Mouse (Mus musculus) cerebellum, adult 9-11 months (tissue): ENCODE results near the gene Tnr.

Source experiments
- DNase-seq: peaks from one replicate; pipeline ENCODE4 v3.0.0; 2022

Tnr gene

GRCm38 (mm10) chr1:159729270-159729669, 205.7 kb downstream of the Tnr start:
- DNase-seq, result no peak

- DNase-seq, result no peak
Observed at GRCm38 (mm10) chr1:159730826-159731225, 207.3 kb downstream of the Tnr start.

DNA sequence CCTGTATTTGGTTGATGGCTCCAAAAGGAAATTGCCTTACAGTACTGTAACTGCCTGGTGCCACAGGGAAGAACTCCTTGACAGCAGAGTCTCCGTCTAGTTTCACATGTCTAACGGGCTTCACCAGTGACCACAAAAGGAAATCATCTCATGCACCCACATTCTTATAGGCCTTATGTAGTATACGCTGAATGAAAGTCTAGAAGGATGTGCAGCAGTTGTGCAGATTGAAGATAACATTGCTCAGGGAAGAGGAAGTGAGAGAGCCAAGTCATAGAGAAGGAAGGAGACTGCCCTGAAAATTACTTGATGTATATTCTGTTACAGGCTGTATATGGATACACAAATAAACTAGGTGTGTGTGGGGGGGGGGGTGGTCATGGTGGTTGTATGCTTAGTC, 211.5 kb downstream of the Tnr start:
- DNase-seq, result no peak

GRCm38 (mm10) chr1:159739478-159739877, 215.9 kb downstream of the Tnr start:
- no peak for DNase-seq

DNA sequence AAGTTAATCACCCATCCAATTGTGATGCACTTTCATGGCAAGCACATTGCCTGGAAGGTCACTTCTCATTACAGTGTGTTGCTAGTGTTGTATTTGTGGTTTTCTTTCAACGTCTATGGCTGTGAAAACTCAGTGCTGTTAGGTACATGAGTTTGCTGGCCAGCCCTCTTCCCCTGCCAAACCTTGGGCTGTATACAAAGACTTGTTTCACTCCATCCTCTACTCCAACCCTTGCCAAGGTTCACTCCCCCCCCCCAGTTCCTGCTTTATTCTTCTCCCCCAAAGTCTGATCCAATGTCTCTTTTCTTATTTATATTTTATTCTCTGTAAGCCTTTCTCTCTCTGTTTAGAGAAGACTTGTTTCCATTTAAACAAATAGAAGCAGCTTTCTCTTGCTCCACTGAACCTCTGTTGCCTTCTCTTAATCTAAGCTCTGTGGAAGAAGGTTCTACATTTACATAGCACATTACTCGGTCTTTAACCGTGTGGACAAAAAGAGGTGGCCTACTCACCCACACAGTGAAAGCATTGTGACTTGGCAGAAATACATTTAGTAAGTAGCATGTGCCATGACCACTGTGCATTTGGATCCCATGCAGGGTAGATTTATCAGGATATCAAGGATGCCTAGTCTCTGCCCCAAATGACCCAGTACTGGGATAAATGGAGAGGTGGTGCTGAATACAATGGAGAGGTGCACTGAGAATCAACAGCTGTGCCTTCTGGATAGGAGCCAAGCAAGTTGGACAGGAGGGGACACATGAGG, 217.9 kb downstream of the Tnr start:
- no peak for DNase-seq

GRCm38 (mm10) chr1:159742003-159742274, 218.4 kb downstream of the Tnr start:
- DNase-seq, result no peak

GRCm38 (mm10) chr1:159743744-159744253, 220.2 kb downstream of the Tnr start:
- DNase-seq, result no peak

DNA sequence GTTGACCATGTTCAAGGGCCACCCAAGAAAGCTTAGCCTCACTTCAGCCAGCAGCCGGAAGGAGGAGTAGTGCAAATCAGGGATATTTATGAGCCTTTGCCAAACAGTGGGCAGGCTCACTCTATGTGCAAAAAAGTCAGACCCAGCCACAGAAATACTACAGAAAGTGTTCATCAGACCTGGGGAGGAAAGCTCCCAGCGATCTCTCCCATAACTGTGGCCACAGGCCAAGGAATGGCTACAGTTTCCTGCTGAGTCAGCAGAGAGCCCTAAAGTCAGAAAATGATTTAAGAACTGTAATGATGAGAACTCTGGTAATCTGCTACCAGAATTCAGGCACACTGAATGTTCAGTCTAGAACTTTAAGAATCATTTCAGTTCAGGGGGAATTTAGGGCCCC, 221.7 kb downstream of the Tnr start:
- no peak for DNase-seq

- no peak for DNase-seq
Observed at GRCm38 (mm10) chr1:159747969-159748368, 224.4 kb downstream of the Tnr start.

GRCm38 (mm10) chr1:159750411-159750810, 226.8 kb downstream of the Tnr start:
- DNase-seq, result no peak

DNA sequence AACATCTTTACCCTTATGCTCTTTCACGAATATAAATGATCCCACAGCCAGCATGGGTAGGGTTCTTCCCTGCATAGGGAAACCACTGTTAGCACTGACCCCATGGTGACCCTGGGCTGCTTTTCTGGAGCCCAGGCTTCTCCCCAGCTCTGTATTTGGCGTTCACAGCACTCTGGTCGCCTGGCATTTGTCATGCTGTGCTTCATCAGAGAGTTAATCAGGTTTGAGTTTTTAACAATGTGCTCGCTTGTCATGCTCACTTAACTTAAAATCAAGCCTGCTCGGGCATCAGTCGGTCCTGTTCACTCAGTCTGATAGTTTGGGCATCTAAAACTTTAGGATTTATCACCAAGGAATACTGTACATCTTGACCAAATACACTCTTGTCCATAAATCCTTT, 227.3 kb downstream of the Tnr start:
- DNase-seq, result no peak

- peak; percentile 15 for DNase-seq
Observed at GRCm38 (mm10) chr1:159760970-159761369, 237.4 kb downstream of the Tnr start.

- DNase-seq, result no peak
Observed at GRCm38 (mm10) chr1:159763901-159764300, 240.3 kb downstream of the Tnr start.

- DNase-seq, result no peak
Observed at GRCm38 (mm10) chr1:159764897-159765296, 241.3 kb downstream of the Tnr start.

- no peak for DNase-seq
Observed at GRCm38 (mm10) chr1:159769948-159770347, 246.4 kb downstream of the Tnr start.

GRCm38 (mm10) chr1:159773671-159774070, 250.1 kb downstream of the Tnr start:
- no peak for DNase-seq

- DNase-seq, result no peak
Observed at GRCm38 (mm10) chr1:159775168-159775567, 251.6 kb downstream of the Tnr start.

GRCm38 (mm10) chr1:159777107-159777506, 253.5 kb downstream of the Tnr start:
- no peak for DNase-seq

DNA sequence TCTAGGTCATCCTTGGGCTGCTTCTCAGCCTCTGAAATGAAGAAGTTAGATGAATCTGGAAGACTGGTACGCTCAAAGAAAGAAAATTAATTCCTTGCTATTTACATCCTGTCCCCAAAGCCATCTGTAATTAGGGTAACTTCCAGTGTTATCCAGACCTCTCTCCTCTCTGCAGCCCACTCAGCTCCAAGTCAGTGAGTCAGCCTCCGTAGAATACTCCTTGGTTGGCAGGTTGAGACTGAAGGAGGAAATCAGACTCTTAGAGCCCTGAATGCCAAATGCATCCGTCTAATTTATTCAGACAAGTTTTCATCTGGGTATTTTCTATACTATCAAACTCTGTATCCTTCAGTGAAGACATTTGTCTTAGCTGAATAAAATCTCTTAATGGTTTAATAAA, 255.9 kb downstream of the Tnr start:
- no peak for DNase-seq

DNA sequence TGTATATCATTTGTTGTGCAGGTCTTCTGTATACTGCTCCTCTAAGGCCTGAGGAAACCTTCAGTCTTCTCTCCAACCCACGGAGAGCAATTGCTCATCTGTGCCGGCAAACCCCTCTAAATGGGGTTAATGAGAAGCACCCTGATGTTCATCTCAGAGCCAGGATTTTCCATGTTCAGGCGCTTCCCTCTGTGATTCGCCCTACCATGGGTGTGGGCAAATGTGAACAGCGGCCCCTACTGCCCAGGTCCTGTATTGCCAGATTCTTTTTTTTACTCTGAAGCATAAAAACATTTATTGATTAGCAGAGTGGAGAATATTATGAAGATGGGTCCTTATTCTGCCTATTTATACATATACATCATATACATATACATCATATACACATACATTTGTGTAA, 260.3 kb downstream of the Tnr start:
- peak; percentile 52 for DNase-seq

DNA sequence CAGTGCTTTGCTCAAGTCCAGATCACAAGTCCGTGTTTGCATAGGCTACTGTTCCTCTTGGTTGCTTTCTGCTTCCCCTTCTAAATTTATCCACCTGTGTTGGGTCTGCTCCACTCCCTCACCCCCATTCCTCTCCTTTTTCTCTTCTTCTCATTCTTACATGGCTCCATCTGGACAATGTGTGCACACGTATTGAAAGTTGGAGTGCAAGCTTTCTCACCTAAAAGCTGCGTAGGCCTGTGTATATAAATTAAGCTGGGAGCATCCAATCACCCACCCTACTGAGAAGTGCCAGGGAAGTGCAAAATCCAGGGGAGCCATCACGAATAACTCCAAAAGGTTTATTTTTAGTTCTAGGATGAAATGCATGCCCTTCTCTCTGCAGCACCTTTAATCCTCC, 264.7 kb downstream of the Tnr start:
- DNase-seq, result no peak

DNA sequence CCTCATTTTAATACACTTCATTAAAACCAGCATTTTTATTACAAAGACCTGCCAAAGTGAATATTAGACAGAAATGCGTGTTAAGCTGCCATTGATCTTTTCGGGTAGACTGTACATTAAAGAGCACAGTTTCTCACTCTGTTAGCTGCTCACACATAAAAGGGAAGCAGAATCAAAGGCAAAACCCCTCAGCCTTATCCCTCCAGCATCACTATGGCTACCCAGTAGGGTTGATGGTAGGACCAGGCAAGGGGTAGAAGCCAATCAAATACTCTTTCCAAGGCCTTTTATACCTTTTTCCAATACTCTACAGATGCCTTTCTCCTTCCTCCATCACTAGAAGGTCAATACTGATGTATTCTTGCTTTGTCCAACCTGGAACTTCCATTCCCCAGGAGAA, 269.0 kb downstream of the Tnr start:
- no peak for DNase-seq

- no peak for DNase-seq
Observed at GRCm38 (mm10) chr1:159796021-159796420, 272.5 kb downstream of the Tnr start.

GRCm38 (mm10) chr1:159800366-159800765, 276.8 kb downstream of the Tnr start:
- DNase-seq, result no peak

DNA sequence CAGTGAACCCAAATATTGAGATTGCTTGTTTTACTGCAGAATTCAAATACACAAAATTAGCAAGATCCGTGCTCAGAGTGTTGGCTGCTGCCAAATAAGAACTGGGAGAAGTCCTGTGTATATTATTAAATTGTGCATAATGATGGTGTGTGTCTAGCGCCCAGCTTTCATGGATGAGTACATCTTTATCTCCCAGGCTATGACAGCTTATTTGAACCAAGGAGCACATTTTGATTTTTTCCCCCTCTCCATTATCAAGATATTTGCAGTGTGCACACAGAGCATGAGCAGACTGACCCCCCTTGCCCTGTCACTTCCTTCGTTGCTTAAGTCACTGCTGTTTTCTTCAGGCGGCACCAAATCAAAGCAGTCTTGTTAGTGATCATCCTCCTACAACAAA, 278.2 kb downstream of the Tnr start:
- DNase-seq, result no peak
